Mouse (Mus musculus): ENCODE measurements around the gene Il17rb. TPM values are rescaled to one million over a fixed set of nuclear protein-coding genes. Genes with fewer than 3 reads are reported as not detected.

The Il17rb gene
- polyA plus RNA-seq, 1 experiment from 2014 or later: 0.69 TPM

DNA sequence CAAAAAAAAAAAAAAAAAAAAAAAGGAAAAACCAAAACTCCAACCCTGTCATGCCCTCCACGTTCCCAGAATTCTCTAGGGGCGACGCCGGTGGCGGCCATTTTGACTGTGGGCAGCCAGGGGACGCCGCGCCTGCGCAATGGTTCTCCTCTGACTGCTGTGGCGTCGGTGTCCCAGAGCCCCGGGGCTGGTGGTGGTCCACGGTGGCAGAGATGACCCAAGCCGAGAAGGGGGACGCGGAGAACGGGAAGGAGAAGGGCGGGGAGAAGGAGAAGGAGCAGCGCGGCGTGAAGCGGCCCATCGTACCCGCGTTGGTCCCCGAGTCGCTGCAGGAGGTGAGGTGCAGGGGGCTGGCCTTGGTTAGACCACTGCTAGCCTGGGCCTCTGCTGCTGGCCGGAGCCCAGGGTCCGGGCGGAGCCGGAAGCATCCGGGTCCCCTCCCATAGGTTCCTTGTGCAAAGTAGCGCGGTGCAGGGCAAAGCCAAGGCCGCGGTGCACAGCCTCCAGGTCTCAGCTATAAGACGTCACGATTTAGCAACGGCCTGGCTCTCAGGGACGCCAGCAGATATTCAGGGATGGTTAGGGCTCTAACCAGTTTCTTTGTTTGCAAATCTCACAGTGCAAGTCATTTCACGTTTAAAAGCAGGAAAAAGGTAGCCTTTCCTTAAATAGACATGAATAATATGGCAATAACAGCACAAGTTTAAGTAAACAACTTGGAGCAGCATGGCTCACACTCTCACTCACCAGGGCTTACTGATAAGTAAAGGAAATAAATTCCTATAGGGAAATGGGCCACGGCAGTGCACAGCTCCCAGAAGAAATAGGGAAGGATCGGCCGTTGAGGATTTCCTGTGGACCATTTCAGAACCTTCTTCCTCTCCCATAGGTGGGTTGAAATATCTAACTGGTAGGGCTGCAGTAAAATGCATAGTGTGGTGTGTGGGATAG lies 30.2 kb downstream of the Il17rb start, which contains the start of gene Actr8:
TSS of gene Actr8 (plus strand) at position 84 of the 951 bp plus-strand sequence.
- H3K4me3 ChIP-seq: peak within 1 kb of the TSS; percentile 79
- peak within 1 kb of the TSS; percentile 97 for H3K27ac ChIP-seq
- WGBS: 3% methylated on average over 44 of the region's 44 CpGs
- H3K9me3 ChIP-seq (replicated peaks): no peaks in the 10 kb centered on the region; the same call in 1 of the 2 replicates
- H3K27me3 ChIP-seq (ENCODE audit: low read depth, poor library complexity, severe bottlenecking): no peaks in the 10 kb centered on the region
- peaks cover 9% of the 10 kb centered on the region for H3K4me1 ChIP-seq
- H3K36me3 ChIP-seq: peaks cover 73% of the 10 kb centered on the region
- DNase-seq (ENCODE audit: low spot score): peak; percentile 97

DNA sequence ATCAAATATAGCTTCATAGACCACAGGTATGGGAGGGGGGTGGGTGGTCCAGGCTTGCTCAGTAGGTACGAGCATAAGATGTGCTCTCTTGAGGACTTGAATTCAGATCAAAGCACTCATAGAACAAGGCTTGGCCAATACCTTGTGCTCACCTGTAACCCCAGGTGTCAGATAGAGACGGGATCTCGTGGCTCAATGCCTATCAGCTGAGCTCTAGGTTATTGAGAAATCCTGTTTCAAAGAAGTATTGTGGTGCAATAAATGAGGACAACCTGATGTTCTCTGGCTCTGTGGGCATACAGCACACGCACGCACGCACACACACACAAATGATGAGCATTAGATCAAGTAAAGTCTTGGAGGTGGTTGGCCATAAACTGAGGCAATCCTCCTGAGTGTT lies 31.8 kb downstream of the Il17rb start:
- 88% methylated on average over 6 of the region's 6 CpGs for WGBS
- H3K4me1 ChIP-seq: peaks cover 9% of the 10 kb centered on the region
- H3K4me3 ChIP-seq: no peak overlapping the region
- no peaks in the 10 kb centered on the region for H3K27me3 ChIP-seq (ENCODE audit: low read depth, poor library complexity, severe bottlenecking)
- no peak overlapping the region for H3K27ac ChIP-seq
- DNase-seq (ENCODE audit: low spot score): no peak
- peaks cover 73% of the 10 kb centered on the region for H3K36me3 ChIP-seq
- no peaks in the 10 kb centered on the region; the same call in 1 of the 2 replicates for H3K9me3 ChIP-seq (replicated peaks)

GRCm38 (mm10) chr14:29971993-29972392 lies 36.7 kb downstream of the Il17rb start:
- H3K4me1 ChIP-seq: peaks cover 16% of the 10 kb centered on the region
- H3K9me3 ChIP-seq (replicated peaks): no peaks in the 10 kb centered on the region
- peaks cover 73% of the 10 kb centered on the region for H3K36me3 ChIP-seq
- DNase-seq (ENCODE audit: low spot score): no peak
- no peaks in the 10 kb centered on the region for H3K27me3 ChIP-seq (ENCODE audit: low read depth, poor library complexity, severe bottlenecking)
- H3K27ac ChIP-seq: no peak overlapping the region
- WGBS: 90% methylated on average over 5 of the region's 5 CpGs
- no peak overlapping the region for H3K4me3 ChIP-seq

DNA sequence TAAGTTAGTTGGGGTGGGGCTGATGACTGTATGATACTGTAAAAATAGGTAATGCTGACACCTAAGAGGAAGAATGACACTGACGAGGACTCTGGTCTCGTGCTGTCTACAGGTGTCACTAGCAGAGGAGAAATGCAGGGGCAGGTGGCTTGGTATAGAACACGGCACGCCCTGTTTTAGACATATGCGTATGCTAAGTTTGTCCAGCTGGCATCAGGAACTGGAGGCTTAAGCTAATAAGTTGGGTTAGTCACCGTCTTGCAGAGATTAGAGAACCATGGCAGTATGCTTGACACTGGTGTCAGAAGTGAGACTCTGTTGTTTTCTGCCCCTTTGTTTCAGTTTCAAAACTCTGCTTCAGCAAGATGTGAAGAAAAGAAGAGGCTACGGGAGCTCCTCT lies 37.2 kb downstream of the Il17rb start:
- WGBS: 95% methylated on average over 7 of the region's 7 CpGs
- H3K9me3 ChIP-seq (replicated peaks): no peaks in the 10 kb centered on the region
- H3K27me3 ChIP-seq (ENCODE audit: low read depth, poor library complexity, severe bottlenecking): no peaks in the 10 kb centered on the region
- no peak overlapping the region for H3K4me3 ChIP-seq
- H3K27ac ChIP-seq: no peak overlapping the region
- no peak for DNase-seq (ENCODE audit: low spot score)
- peaks cover 16% of the 10 kb centered on the region for H3K4me1 ChIP-seq
- peaks cover 67% of the 10 kb centered on the region for H3K36me3 ChIP-seq

DNA sequence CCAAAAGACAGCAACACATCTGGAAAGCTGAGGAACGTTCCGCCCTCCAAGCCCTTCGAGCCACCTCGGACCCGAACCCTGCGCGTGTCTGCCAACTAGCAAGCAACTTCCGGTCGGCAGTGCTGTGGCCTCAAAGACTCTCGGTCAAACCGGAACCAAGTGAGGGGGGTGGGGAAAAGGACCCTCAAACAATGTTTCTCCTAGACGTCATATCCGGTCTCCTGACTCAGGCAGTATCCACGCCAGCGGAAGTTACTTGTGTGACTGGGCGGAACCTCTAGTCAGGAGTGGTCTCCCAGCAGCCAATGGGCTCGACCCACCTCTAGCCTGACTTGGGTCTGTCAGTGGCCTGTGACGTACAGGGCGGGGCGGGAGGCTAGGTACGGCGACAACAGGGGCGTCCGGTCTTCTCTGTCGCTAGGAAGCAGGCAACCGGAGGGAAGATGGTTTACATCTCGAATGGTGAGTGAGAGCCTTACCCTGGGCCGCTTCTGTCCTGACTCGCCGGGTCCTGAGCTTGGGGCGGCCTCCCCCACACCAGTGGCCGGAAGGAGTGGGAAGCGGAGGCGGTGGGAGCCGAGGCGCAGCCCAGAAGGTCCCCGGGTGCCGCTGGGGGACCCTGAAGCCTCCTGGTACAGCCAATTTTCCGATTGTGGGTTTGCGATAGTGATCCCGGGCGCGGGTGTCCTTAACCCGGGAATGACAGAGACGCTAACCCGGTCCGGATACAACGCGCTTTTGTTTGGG lies 40.4 kb downstream of the Il17rb start, which contains the start of gene Selenok:
TSS of gene Selenok (plus strand) at position 234 of the 747 bp plus-strand sequence.
- Histone ChIP-seq H3K27me3 (ENCODE audit: low read depth, poor library complexity, severe bottlenecking) (no peaks in the 10 kb centered on the region), H3K4me1 (peaks cover 16% of the 10 kb centered on the region), H3K36me3 (peaks cover 37% of the 10 kb centered on the region), H3K4me3 (peak within 1 kb of the TSS; percentile 93), H3K9me3 (replicated peaks) (no peaks in the 10 kb centered on the region), H3K27ac (peak within 1 kb of the TSS; percentile 90)
- under 1% methylated on average over 49 of the region's 49 CpGs for WGBS
- peak; percentile 91 for DNase-seq (ENCODE audit: low spot score)

- Histone ChIP-seq H3K27ac (peak overlapping the region; percentile 90), H3K27me3 (ENCODE audit: low read depth, poor library complexity, severe bottlenecking) (no peaks in the 10 kb centered on the region), H3K4me3 (peak overlapping the region; percentile 93), H3K9me3 (replicated peaks) (no peaks in the 10 kb centered on the region), H3K36me3 (peaks cover 30% of the 10 kb centered on the region), H3K4me1 (peaks cover 16% of the 10 kb centered on the region)
- WGBS: 60% methylated on average over 7 of the region's 7 CpGs
- DNase-seq (ENCODE audit: low spot score): no peak
Measured at GRCm38 (mm10) chr14:29967611-29968010, 41.1 kb downstream of the Il17rb start.

DNA sequence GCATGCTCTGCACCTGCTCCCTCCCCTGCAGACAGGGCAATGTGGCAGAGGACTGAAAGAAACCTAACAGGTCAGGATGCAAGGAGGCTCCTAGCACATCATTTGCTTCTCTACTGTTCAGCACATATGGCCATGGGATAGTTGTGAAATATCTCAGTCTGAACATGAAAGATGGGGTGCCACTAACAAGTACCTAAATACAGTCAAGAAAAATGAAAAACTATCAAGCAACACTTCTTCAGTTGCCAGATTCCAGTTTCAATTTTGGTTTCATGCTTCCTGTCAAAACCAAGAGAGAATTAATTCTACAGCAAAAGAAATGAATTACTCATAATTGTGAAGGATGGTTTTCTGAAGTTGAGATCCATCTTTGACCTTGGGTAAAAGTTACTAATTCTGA lies 51.3 kb downstream of the Il17rb start:
- Histone ChIP-seq H3K36me3 (no peaks in the 10 kb centered on the region), H3K27me3 (ENCODE audit: low read depth, poor library complexity, severe bottlenecking) (no peaks in the 10 kb centered on the region), H3K27ac (no peak overlapping the region), H3K4me1 (no peaks in the 10 kb centered on the region), H3K9me3 (replicated peaks) (no peaks in the 10 kb centered on the region), H3K4me3 (no peak overlapping the region)
- no peak for DNase-seq (ENCODE audit: low spot score)

DNA sequence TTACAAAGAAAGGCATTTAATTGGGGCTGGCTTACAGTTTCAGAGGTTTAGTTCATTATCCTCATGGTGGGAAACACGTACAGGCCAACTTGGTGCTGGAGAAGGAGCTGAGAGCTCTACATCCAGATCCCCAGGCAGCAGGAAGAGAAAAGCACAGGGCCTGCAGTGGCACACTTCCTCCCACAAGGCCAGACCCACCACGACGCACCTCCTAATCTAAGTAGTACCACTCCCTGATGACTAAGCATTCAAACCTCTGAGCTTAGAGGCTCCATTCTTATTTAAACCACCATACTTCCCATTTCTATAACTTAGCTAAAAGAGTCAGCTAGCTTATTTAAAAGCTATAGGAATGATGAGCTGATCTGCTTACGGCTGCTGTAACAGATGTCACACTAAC lies 57.9 kb downstream of the Il17rb start:
- Histone ChIP-seq H3K27ac (no peak overlapping the region), H3K9me3 (replicated peaks) (no peaks in the 10 kb centered on the region), H3K36me3 (no peaks in the 10 kb centered on the region), H3K27me3 (ENCODE audit: low read depth, poor library complexity, severe bottlenecking) (no peaks in the 10 kb centered on the region), H3K4me3 (no peak overlapping the region), H3K4me1 (no peaks in the 10 kb centered on the region)
- no peak for DNase-seq (ENCODE audit: low spot score)
- whole genome bisulfite sequencing: 86% methylated on average over 4 of the region's 4 CpGs

- Histone ChIP-seq H3K27me3 (ENCODE audit: low read depth, poor library complexity, severe bottlenecking) (no peaks in the 10 kb centered on the region), H3K9me3 (replicated peaks) (no peaks in the 10 kb centered on the region), H3K27ac (no peak overlapping the region), H3K4me3 (no peak overlapping the region), H3K36me3 (no peaks in the 10 kb centered on the region), H3K4me1 (no peaks in the 10 kb centered on the region)
- WGBS: 80% methylated on average over 5 of the region's 5 CpGs
- DNase-seq (ENCODE audit: low spot score): no peak
Measured at GRCm38 (mm10) chr14:29946761-29947309, 61.9 kb downstream of the Il17rb start.

Small RNA genes lying within 50 kb of the gene (microRNA-seq; reads per million reads assigned to microRNA genes)
- not detected for gene Mir6947

Other genes with a start within 250 kb of the Il17rb start
- gene Selenok, start 40.6 kb downstream of the Il17rb start, polyA plus RNA-seq (2016; fragmentation: Nextera tagmentation; extraction: Ambion mirVana): 229 and 245 TPM in 2 replicates
- gene Actr8, start 30.6 kb downstream of the Il17rb start, polyA plus RNA-seq (2016; fragmentation: Nextera tagmentation; extraction: Ambion mirVana): 76.4 and 78.4 TPM in 2 replicates
- 0.05 TPM in 1 of 2 replicates, not detected in the other for gene Chdh, start 127 bp upstream of the Il17rb start, polyA plus RNA-seq (2016; fragmentation: Nextera tagmentation; extraction: Ambion mirVana)